Mouse (Mus musculus): ENCODE data around the gene Ltb.

The Ltb gene

GRCm38 (mm10) chr17:35194844-35195630 is 798 bp downstream of the Ltb start:
- peak in 1 of 2 experiments; percentile 52 for DNase-seq

GRCm38 (mm10) chr17:35195631-35196320 is 1.5 kb downstream of the Ltb start:
- peak; percentile 93 to 94 for DNase-seq

- DNase-seq: peak in 1 of 2 experiments; percentile 51
Observed at GRCm38 (mm10) chr17:35196321-35196641, 2.0 kb downstream of the Ltb start.

- DNase-seq: no peak
Observed at GRCm38 (mm10) chr17:35197126-35197525, 2.9 kb downstream of the Ltb start.

GRCm38 (mm10) chr17:35198029-35198428 is 3.8 kb downstream of the Ltb start:
- no peak for DNase-seq

GRCm38 (mm10) chr17:35198946-35199345 is 4.7 kb downstream of the Ltb start:
- no peak for DNase-seq

- DNase-seq: peak; percentile 74 to 87
Observed at GRCm38 (mm10) chr17:35200398-35200797, 6.2 kb downstream of the Ltb start.

GRCm38 (mm10) chr17:35201128-35201527 is 6.9 kb downstream of the Ltb start:
- DNase-seq: no peak

- peak in 1 of 2 experiments; percentile 38 for DNase-seq
Observed at GRCm38 (mm10) chr17:35201787-35202186, 7.5 kb downstream of the Ltb start, which contains the start of gene Tnf. Tnf (minus strand) TSS chr17:35202007.

- DNase-seq: no peak
Observed at GRCm38 (mm10) chr17:35202442-35202841, 8.2 kb downstream of the Ltb start.

- peak; percentile 70 to 84 for DNase-seq
Observed at GRCm38 (mm10) chr17:35204494-35205379, 10.5 kb downstream of the Ltb start, which contains the start of gene Lta. Lta (minus strand) TSS chr17:35205351.

- no peak for DNase-seq
Observed at GRCm38 (mm10) chr17:35205380-35205769, 11.1 kb downstream of the Ltb start.

- DNase-seq: no peak
Observed at GRCm38 (mm10) chr17:35209785-35210535, 15.7 kb downstream of the Ltb start.

- DNase-seq: no peak
Observed at GRCm38 (mm10) chr17:35210593-35210992, 16.4 kb downstream of the Ltb start.

GRCm38 (mm10) chr17:35213071-35213470 is 18.8 kb downstream of the Ltb start:
- DNase-seq: no peak

GRCm38 (mm10) chr17:35218516-35219193 is 24.4 kb downstream of the Ltb start:
- DNase-seq: peak in 1 of 2 experiments; percentile 54

GRCm38 (mm10) chr17:35219601-35220041 is 25.4 kb downstream of the Ltb start:
- DNase-seq: peak; percentile 50 to 73

GRCm38 (mm10) chr17:35220156-35220952 is 26.1 kb downstream of the Ltb start, which contains the start of gene Gm16181:
Gm16181 (plus strand) TSS chr17:35220834.
- no peak for DNase-seq

GRCm38 (mm10) chr17:35222299-35222698 is 28.1 kb downstream of the Ltb start:
- DNase-seq: peak; percentile 56 to 73

- no peak for DNase-seq
Observed at GRCm38 (mm10) chr17:35224641-35225040, 30.4 kb downstream of the Ltb start.

- no peak for DNase-seq
Observed at GRCm38 (mm10) chr17:35225456-35225855, 31.2 kb downstream of the Ltb start.

Data from thymus, adult 18-20 months (tissue).